Mouse (Mus musculus) testis, adult 2 months (tissue): ENCODE measurements around the gene Gm609.

Source experiments
- CTCF ChIP-seq: fragments of 200-500 bp; IDR thresholded peaks from 2 replicates; pipeline ENCODE4 v1.5.1; 2012; ENCODE audit warnings: low read depth, mild to moderate bottlenecking, inconsistent platforms, low read length, moderate library complexity; ENCODE audit not compliant: control insufficient read depth, insufficient read depth, insufficient replicate concordance
- POLR2A ChIP-seq: fragments of 200-500 bp; IDR thresholded peaks from 2 replicates; pipeline ENCODE4 v1.6.1; 2012; ENCODE audit warnings: low read depth, mild to moderate bottlenecking, inconsistent platforms, low read length, moderate library complexity; ENCODE audit not compliant: control insufficient read depth

- TF ChIP-seq CTCF (no peak), POLR2A (no peak)
These were observed 103.7 kb downstream of the Gm609 start for GRCm38 (mm10) chr16:45389041-45389440.
